Mouse (Mus musculus) forebrain, postnatal 0 days (tissue): ENCODE measurements around the gene Adamts4. TPM values are rescaled to one million over a fixed set of nuclear protein-coding genes. Genes with fewer than 3 reads are reported as not detected.

Experiments used
- ATAC-seq: fragments of 200-750 bp; cut with Nextera tagmentation; 2 replicates; pipeline ENCODE4 v1.8.0; 2017; ENCODE audit warnings: mild to moderate bottlenecking, moderate library complexity
- DNase-seq: peaks from one replicate; pipeline ENCODE4 v3.0.0-alpha.2; 2015
- H3K27ac ChIP-seq: fragments of 300-500 bp; sonication (generic); 2 replicates; pipeline ENCODE4 v1.5.1; 2014; ENCODE audit warnings: low read depth, mild to moderate bottlenecking, antibody characterized with exemption, low read length, moderate library complexity, mixed read lengths
- H3K27me3 ChIP-seq: fragments of 300-500 bp; sonication (generic); 2 replicates; pipeline ENCODE4 v1.6.1; 2014; ENCODE audit warnings: mild to moderate bottlenecking, low read length, mixed read lengths; ENCODE audit not compliant: insufficient read depth
- H3K36me3 ChIP-seq: fragments of 300-500 bp; sonication (generic); 2 replicates; pipeline ENCODE4 v1.6.1; 2014; ENCODE audit warnings: mild to moderate bottlenecking, moderate library complexity; ENCODE audit not compliant: insufficient read depth
- H3K4me1 ChIP-seq: fragments of 300-500 bp; sonication (generic); 2 replicates; pipeline ENCODE4 v1.6.1; 2014; ENCODE audit warnings: antibody characterized with exemption; ENCODE audit not compliant: insufficient read depth
- H3K4me2 ChIP-seq: fragments of 300-500 bp; sonication (generic); 2 replicates; pipeline ENCODE4 v1.6.1; 2014; ENCODE audit warnings: low read depth, mild to moderate bottlenecking, moderate library complexity
- H3K4me3 ChIP-seq: fragments of 300-500 bp; sonication (generic); 2 replicates; pipeline ENCODE4 v1.5.1; 2014; ENCODE audit warnings: low read depth, low read length, mixed read lengths
- H3K9ac ChIP-seq: fragments of 300-500 bp; sonication (generic); 2 replicates; pipeline ENCODE4 v1.6.1; 2014; ENCODE audit warnings: mild to moderate bottlenecking
- H3K9me3 ChIP-seq: fragments of 300-500 bp; sonication (generic); 2 replicates; pipeline ENCODE4 v1.6.1; 2016; ENCODE audit warnings: low read length
- CTCF ChIP-seq: sonication (generic); IDR thresholded peaks from 2 replicates; pipeline ENCODE4 v1.5.1; 2016; ENCODE audit warnings: antibody characterized with exemption, control low read depth, low read depth
- WGBS: fragments of 180-500 bp; shearing (Covaris S2); extraction: QIAGEN DNeasy Blood & Tissue Kit; methylation state at CpG from one replicate; pipeline ENCODE4 v1.1.7; 2014; 5-methylcytosine and 5-hydroxymethylcytosine counted together
- polyA plus RNA-seq: library from polyadenylated mRNA; unstranded; fragments of >200 nt; fragmentation: Nextera tagmentation; extraction: Ambion mirVana; gene quantifications from 2 replicates; pipeline ENCODE4 v1.2.1, GENCODE M21; 2015
- total RNA-seq: library from RNA; depleted of rRNA; stranded (reverse); fragments of >200 nt; gene quantifications from 2 replicates; pipeline ENCODE4 v1.2.3, GENCODE M21; 2014

The Adamts4 gene
- total and polyA plus RNA-seq, 2 experiments from 2014 or later = 5.6 to 5.9 TPM

GRCm38 (mm10) chr1:171279012-171279705 lies 28.9 kb downstream of the Adamts4 start:
- H3K4me2 ChIP-seq = no peak overlapping the region
- peaks cover 10% of the 10 kb centered on the region for H3K4me1 ChIP-seq
- H3K36me3 ChIP-seq = peaks cover 54% of the 10 kb centered on the region
- no peaks in the 10 kb centered on the region for H3K27me3 ChIP-seq
- no peak for TF ChIP-seq CTCF
- ATAC-seq = no peak
- no peak overlapping the region for H3K27ac ChIP-seq
- no peak overlapping the region for H3K9ac ChIP-seq
- H3K4me3 ChIP-seq = no peak overlapping the region
- DNase-seq = no peak
- WGBS = 89% methylated on average over 14 of the region's 14 CpGs
- H3K9me3 ChIP-seq = no peaks in the 10 kb centered on the region

- ATAC-seq (no peak), DNase-seq (no peak)
- H3K36me3 ChIP-seq = peaks cover 48% of the 10 kb centered on the region
- H3K4me2 ChIP-seq = peak overlapping the region; percentile 90
- peak overlapping the region; percentile 56; the same call in 1 of the 2 replicates for H3K9ac ChIP-seq
- H3K4me1 ChIP-seq = peaks cover 10% of the 10 kb centered on the region
- no peak overlapping the region for H3K27ac ChIP-seq
- H3K9me3 ChIP-seq = no peaks in the 10 kb centered on the region
- 61% methylated on average over 5 of the region's 5 CpGs for WGBS
- no peak for TF ChIP-seq CTCF
- no peak overlapping the region for H3K4me3 ChIP-seq
- no peaks in the 10 kb centered on the region for H3K27me3 ChIP-seq
Measured at GRCm38 (mm10) chr1:171279721-171280120, 29.5 kb downstream of the Adamts4 start.

GRCm38 (mm10) chr1:171280250-171280915 lies 30.2 kb downstream of the Adamts4 start:
- H3K27me3 ChIP-seq = no peaks in the 10 kb centered on the region
- DNase-seq = no peak
- no peak for ATAC-seq
- no peak for TF ChIP-seq CTCF
- H3K27ac ChIP-seq = no peak overlapping the region
- H3K4me2 ChIP-seq = peak overlapping the region; percentile 90
- peak overlapping the region; percentile 60 for H3K4me3 ChIP-seq
- peaks cover 46% of the 10 kb centered on the region for H3K36me3 ChIP-seq
- no peaks in the 10 kb centered on the region for H3K9me3 ChIP-seq
- H3K4me1 ChIP-seq = peaks cover 10% of the 10 kb centered on the region
- peak overlapping the region; percentile 56 for H3K9ac ChIP-seq
- 2% methylated on average over 25 of the region's 25 CpGs for WGBS

- ATAC-seq (peak; percentile 99), DNase-seq (peak; percentile 96)
- Histone ChIP-seq H3K27me3 (no peaks in the 10 kb centered on the region), H3K9me3 (no peaks in the 10 kb centered on the region), H3K4me2 (peak within 1 kb of the TSS; percentile 90), H3K4me1 (peaks cover 10% of the 10 kb centered on the region), H3K27ac (peak within 1 kb of the TSS; percentile 73), H3K9ac (peak within 1 kb of the TSS; percentile 56), H3K4me3 (peak within 1 kb of the TSS; percentile 60), H3K36me3 (peaks cover 46% of the 10 kb centered on the region)
- under 1% methylated on average over 26 of the region's 26 CpGs for WGBS
- TF ChIP-seq CTCF = no peak
Measured at GRCm38 (mm10) chr1:171280916-171281527, 30.8 kb downstream of the Adamts4 start, which contains the start of gene Ppox. Gene Ppox, minus strand, starts transcription at chr1:171281186.

GRCm38 (mm10) chr1:171281528-171281923 lies 31.3 kb downstream of the Adamts4 start:
- H3K9me3 ChIP-seq = no peaks in the 10 kb centered on the region
- H3K36me3 ChIP-seq = peaks cover 45% of the 10 kb centered on the region
- H3K4me2 ChIP-seq = peak overlapping the region; percentile 90
- DNase-seq = peak; percentile 68
- ATAC-seq = peak; percentile 38
- peak overlapping the region; percentile 60 for H3K4me3 ChIP-seq
- WGBS = 1% methylated on average over 10 of the region's 10 CpGs
- H3K27ac ChIP-seq = peak overlapping the region; percentile 73
- peak overlapping the region; percentile 42; the same call in 1 of the 2 replicates for H3K9ac ChIP-seq
- peaks cover 10% of the 10 kb centered on the region for H3K4me1 ChIP-seq
- TF ChIP-seq CTCF = peak; percentile 63
- H3K27me3 ChIP-seq = no peaks in the 10 kb centered on the region

- no peaks in the 10 kb centered on the region for H3K9me3 ChIP-seq
- no peak for TF ChIP-seq CTCF
- WGBS = 81% methylated on average over 18 of the region's 18 CpGs
- no peak overlapping the region for H3K4me3 ChIP-seq
- peaks cover 38% of the 10 kb centered on the region for H3K36me3 ChIP-seq
- H3K27me3 ChIP-seq = no peaks in the 10 kb centered on the region
- ATAC-seq (no peak), DNase-seq (no peak)
- H3K9ac ChIP-seq = no peak overlapping the region
- peaks cover 15% of the 10 kb centered on the region for H3K4me1 ChIP-seq
- H3K27ac ChIP-seq = no peak overlapping the region
- no peak overlapping the region for H3K4me2 ChIP-seq
Measured at GRCm38 (mm10) chr1:171282086-171282805, 32.0 kb downstream of the Adamts4 start.
